ENCODE assay signal across 7 mouse cellular contexts in the genomic region with DNA sequence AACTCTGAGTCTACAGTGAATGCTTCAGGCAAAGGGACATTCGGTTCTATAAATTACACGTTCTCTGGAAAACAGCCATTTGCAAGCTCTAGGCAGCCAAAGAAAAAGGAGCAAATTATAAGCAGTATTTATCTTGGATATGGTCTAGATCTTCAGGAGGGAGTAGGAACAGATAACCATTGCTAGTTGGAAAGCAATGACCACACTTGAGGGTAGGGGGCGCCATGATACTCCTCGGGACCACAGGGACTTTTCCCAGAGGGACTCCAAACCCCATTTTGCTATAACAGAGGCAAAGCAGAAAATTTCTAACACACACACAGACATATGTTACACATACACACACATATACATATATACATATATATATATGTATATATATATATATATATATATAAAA. TPM values are rescaled to one million over a fixed set of nuclear protein-coding genes. Genes with fewer than 3 reads are reported as not detected.
A peak's percentile ranks its signal among the peaks of the same experiment; 100 is the strongest.
DNase-seq lines count a peak whose midpoint lies in the region; ATAC-seq and TF ChIP-seq lines count a peak whose summit lies in the region.

No protein-coding gene starts in this region.

- H3K9me3 ChIP-seq in E14TG2a.4 (ENCODE audit: low read length), result no peaks in the 10 kb centered on the region
- no peaks in the 10 kb centered on the region for H3K9me3 ChIP-seq in kidney, postnatal 0 days (replicated peaks; ENCODE audit: low read length)
- H3K9me3 ChIP-seq in stomach, embryonic 14.5 days (ENCODE audit: control insufficient read depth, low read depth, low read length), result no peaks in the 10 kb centered on the region

- H3K27ac ChIP-seq in layer of hippocampus, adult 2 months, result no peak overlapping the region
- no peak overlapping the region for H3K27ac ChIP-seq in kidney, postnatal 0 days
- no peak overlapping the region for H3K27ac ChIP-seq in stomach, embryonic 14.5 days (ENCODE audit: low read length)

- peak; percentile 67 for TF ChIP-seq CTCF in layer of hippocampus, adult 2 months (conservative IDR thresholded peaks at IDR 0.05)
- TF ChIP-seq CTCF in E14TG2a.4 (conservative IDR thresholded peaks at IDR 0.05; ENCODE audit: low read length), result peak; percentile 64
- peak; percentile 55 for TF ChIP-seq CTCF in kidney, postnatal 0 days (IDR thresholded peaks at IDR 0.05; ENCODE audit: low read depth)

- peak overlapping the region; percentile 35; the same call in 1 of the 2 replicates for H3K4me2 ChIP-seq in kidney, postnatal 0 days (ENCODE audit: low read length)
- peak overlapping the region; percentile 34 for H3K4me2 ChIP-seq in stomach, embryonic 14.5 days (replicated peaks; ENCODE audit: low read depth, low read length)

- WGBS in kidney, postnatal 0 days, result 28% methylated on average over 4 of the region's 4 CpGs
- 28% methylated on average over 4 of the region's 4 CpGs for WGBS in stomach, embryonic 14.5 days

- H3K36me3 ChIP-seq in E14TG2a.4 (ENCODE audit: insufficient read depth, low read length), result peaks cover 34% of the 10 kb centered on the region; the same call in 1 of the 2 replicates
- H3K36me3 ChIP-seq in kidney, postnatal 0 days (ENCODE audit: insufficient read depth, low read length), result no peaks in the 10 kb centered on the region
- no peaks in the 10 kb centered on the region for H3K36me3 ChIP-seq in stomach, embryonic 14.5 days (ENCODE audit: control insufficient read depth, insufficient read depth, low read length)

- H3K4me3 ChIP-seq in layer of hippocampus, adult 2 months, result no peak overlapping the region
- H3K4me3 ChIP-seq in E14TG2a.4 (replicated peaks; ENCODE audit: low read length), result peak overlapping the region; percentile 14; the same call in 1 of the 2 replicates
- no peak overlapping the region for H3K4me3 ChIP-seq in kidney, postnatal 0 days (replicated peaks; ENCODE audit: low read depth, low read length)
- peak overlapping the region; percentile 11; the same call in 1 of the 2 replicates for H3K4me3 ChIP-seq in stomach, embryonic 14.5 days (ENCODE audit: low read depth, low read length)

- H3K4me1 ChIP-seq in E14TG2a.4 (replicated peaks; ENCODE audit: low read depth, low read length), result peaks cover 83% of the 10 kb centered on the region
- H3K4me1 ChIP-seq in kidney, postnatal 0 days (replicated peaks; ENCODE audit: insufficient read depth, low read length), result peaks cover 17% of the 10 kb centered on the region
- peaks cover 27% of the 10 kb centered on the region for H3K4me1 ChIP-seq in stomach, embryonic 14.5 days (ENCODE audit: control insufficient read depth, insufficient read depth, low read length)

- H3K27me3 ChIP-seq in E14TG2a.4 (ENCODE audit: insufficient read depth, low read length), result peaks cover 15% of the 10 kb centered on the region
- no peaks in the 10 kb centered on the region for H3K27me3 ChIP-seq in kidney, postnatal 0 days (ENCODE audit: insufficient read depth, low read length)
- H3K27me3 ChIP-seq in stomach, embryonic 14.5 days (ENCODE audit: control insufficient read depth, insufficient read depth, low read length), result no peaks in the 10 kb centered on the region

- no peak for ATAC-seq in kidney, postnatal 0 days (replicated peaks; ENCODE audit: low FRiP score, low read depth)
- no peak for ATAC-seq in stomach, embryonic 14.5 days (ENCODE audit: insufficient number of reproducible peaks, insufficient read depth, low FRiP score, low read depth)

- H3K9ac ChIP-seq in kidney, postnatal 0 days (ENCODE audit: low read depth, low read length), result no peak overlapping the region
- no peak overlapping the region for H3K9ac ChIP-seq in stomach, embryonic 14.5 days (replicated peaks; ENCODE audit: low read depth, low read length)

- DNase-seq in layer of hippocampus, adult 2 months (ENCODE audit: low spot score in 2 of 2), result no peak
- no peak for DNase-seq in layer of hippocampus, postnatal 36 days
- peak; percentile 57 for DNase-seq in ZHBTc4 (ENCODE audit: low read depth, low spot score)
- peak; percentile 74 for DNase-seq in kidney, postnatal 0 days (ENCODE audit: low spot score)
- DNase-seq in gastrocnemius, adult 18-20 months (ENCODE audit: low spot score), result no peak

RNA-seq across cellular contexts. Expression of a gene that starts 3.5 kb away (rescaled TPM):
- 1 to 10 TPM; 4.9 TPM for total RNA-seq in layer of hippocampus, adult 2 months (2021)
- total RNA-seq in layer of hippocampus, postnatal 36 days (2021), result 1 to 10 TPM; 4.9 to 5.2 TPM
- 13.3 and 14.4 TPM in 2 replicates for polyA plus RNA-seq in kidney, postnatal 0 days (2015; fragmentation: Nextera tagmentation; extraction: Ambion mirVana)
- 46.7 and 54.2 TPM in 2 replicates for polyA plus RNA-seq in stomach, embryonic 14.5 days (2014; fragmentation: Nextera tagmentation; extraction: Ambion mirVana)
- total RNA-seq in gastrocnemius, adult 18-20 months (2021), result 10 to 100 TPM; 42.6 to 43.9 TPM

Comparison
In these comparisons a context has a peak if more than half of its experiments do, and no peak if none do; other contexts are left out.
1. DNase-seq: peak in ZHBTc4 (single experiment) and kidney, postnatal 0 days (single experiment); none in layer of hippocampus, adult 2 months (0 of 2), layer of hippocampus, postnatal 36 days (0 of 2) and gastrocnemius, adult 18-20 months (single experiment).
2. H3K4me3 ChIP-seq: peak in E14TG2a.4 (single experiment) and stomach, embryonic 14.5 days (single experiment); none in layer of hippocampus, adult 2 months (single experiment) and kidney, postnatal 0 days (single experiment).
3. RNA of a gene that starts 3.5 kb away (total RNA-seq): 42.6 to 43.9 TPM in gastrocnemius, adult 18-20 months; 4.9 to 5.2 TPM in layer of hippocampus, postnatal 36 days and 4.9 TPM in layer of hippocampus, adult 2 months; every median in the first group is over 4 times any median in the second.
4. Peak in every context shown above with its lines, with median percentiles within 50 percentile points of each other: CTCF ChIP-seq.